Mouse (Mus musculus) lung, postnatal 0 days (tissue): Measurements from ENCODE around the gene Rgs6.

Experiments used
- CTCF ChIP-seq: IDR thresholded peaks from 2 replicates; pipeline ENCODE4 v1.5.1; 2016; ENCODE audit warnings: antibody characterized with exemption, mild to moderate bottlenecking
- EP300 ChIP-seq: IDR thresholded peaks from 2 replicates; pipeline ENCODE4 v1.6.1; 2016; ENCODE audit warnings: antibody characterized with exemption, mild to moderate bottlenecking, control low read depth

GRCm38 (mm10) chr12:82587348-82587895 is 670 bp upstream of the Rgs6 start:
- TF ChIP-seq CTCF (no peak), EP300 (no peak)
